Mouse (Mus musculus) embryonic facial prominence, embryonic 12.5 days (tissue): Measurements from ENCODE around the gene Dennd2a. TPM values are rescaled to one million over a fixed set of nuclear protein-coding genes. Genes with fewer than 3 reads are reported as not detected.

Source experiments
- ATAC-seq: fragments of 200-750 bp; cut with Nextera tagmentation; 2 replicates; pipeline ENCODE4 v1.8.0; 2017; ENCODE audit not compliant: insufficient number of reproducible peaks, insufficient read depth, low FRiP score, low TSS enrichment
- H3K27ac ChIP-seq: fragments of 300-500 bp; sonication (generic); 2 replicates; pipeline ENCODE4 v1.5.1; 2016; ENCODE audit warnings: mild to moderate bottlenecking
- H3K27me3 ChIP-seq: fragments of 300-500 bp; sonication (generic); 2 replicates; pipeline ENCODE4 v1.6.1; 2016; ENCODE audit warnings: mild to moderate bottlenecking, moderate library complexity
- H3K36me3 ChIP-seq: fragments of 300-500 bp; sonication (generic); 2 replicates; pipeline ENCODE4 v1.6.1; 2016; ENCODE audit warnings: mild to moderate bottlenecking
- H3K4me1 ChIP-seq: fragments of 300-500 bp; sonication (generic); 2 replicates; pipeline ENCODE4 v1.6.1; 2016
- H3K4me2 ChIP-seq: fragments of 300-500 bp; sonication (generic); replicated peaks from 2 replicates; pipeline ENCODE4 v1.6.1; 2016; ENCODE audit warnings: mild to moderate bottlenecking, moderate library complexity
- H3K4me3 ChIP-seq: fragments of 300-500 bp; sonication (generic); 2 replicates; pipeline ENCODE4 v1.5.1; 2016; ENCODE audit warnings: mild to moderate bottlenecking
- H3K9ac ChIP-seq: fragments of 300-500 bp; sonication (generic); 2 replicates; pipeline ENCODE4 v1.6.1; 2016; ENCODE audit warnings: mild to moderate bottlenecking, moderate library complexity
- H3K9me3 ChIP-seq: fragments of 300-500 bp; sonication (generic); 2 replicates; pipeline ENCODE4 v1.6.1; 2016; ENCODE audit warnings: mild to moderate bottlenecking, moderate library complexity
- WGBS: fragments of 180-500 bp; shearing (Covaris S2); methylation state at CpG from one replicate; pipeline ENCODE4 v1.1.7; 2016; 5-methylcytosine and 5-hydroxymethylcytosine counted together
- polyA plus RNA-seq: library from polyadenylated mRNA; unstranded; fragments of >200 nt; fragmentation: Nextera tagmentation; extraction: Ambion mirVana; gene quantifications from 2 replicates; pipeline ENCODE4 v1.2.1, GENCODE M21; 2016

Dennd2a gene
- 36.1 and 37.7 TPM in 2 replicates for polyA plus RNA-seq

DNA sequence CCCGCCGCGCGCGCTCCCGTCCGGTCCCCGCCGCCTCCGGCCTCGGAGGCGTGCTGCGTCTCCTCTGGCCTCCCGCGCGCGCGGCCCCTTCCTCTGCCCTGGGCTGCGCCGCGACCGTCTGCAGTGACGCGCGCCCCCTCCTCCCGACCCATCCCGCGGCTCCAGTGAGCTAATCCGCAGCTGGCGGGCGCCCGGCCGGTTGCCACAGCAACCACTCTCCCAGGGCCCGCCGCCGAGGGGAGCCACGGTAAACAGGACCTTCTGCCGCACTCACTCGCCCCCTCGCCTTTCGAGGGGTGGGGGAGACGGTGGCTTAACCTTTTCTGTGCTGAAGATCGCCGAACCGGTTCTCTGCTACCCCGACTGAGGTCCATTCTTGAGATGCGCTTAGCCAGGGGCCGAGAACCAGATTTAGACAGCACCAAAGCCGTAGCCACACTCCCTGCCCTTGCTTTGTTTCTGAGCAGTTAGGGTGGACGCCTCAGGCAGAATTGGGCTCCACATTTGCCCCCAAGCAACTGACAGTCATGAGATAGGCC, at the start of gene Dennd2a:
TSS of gene Dennd2a (minus strand) at position 145 of the 539 bp plus-strand sequence.
- H3K27ac ChIP-seq: peak within 1 kb of the TSS; percentile 95
- peak within 1 kb of the TSS; percentile 89 for H3K4me3 ChIP-seq
- peaks cover 29% of the 10 kb centered on the region for H3K4me1 ChIP-seq
- peak within 1 kb of the TSS; percentile 96 for H3K9ac ChIP-seq
- peak within 1 kb of the TSS; percentile 74 for H3K4me2 ChIP-seq
- ATAC-seq: peak; percentile 92
- H3K27me3 ChIP-seq: no peaks in the 10 kb centered on the region
- H3K36me3 ChIP-seq: no peaks in the 10 kb centered on the region; the same call in 1 of the 2 replicates
- under 1% methylated on average over 44 of the region's 50 CpGs for WGBS
- H3K9me3 ChIP-seq: no peaks in the 10 kb centered on the region

DNA sequence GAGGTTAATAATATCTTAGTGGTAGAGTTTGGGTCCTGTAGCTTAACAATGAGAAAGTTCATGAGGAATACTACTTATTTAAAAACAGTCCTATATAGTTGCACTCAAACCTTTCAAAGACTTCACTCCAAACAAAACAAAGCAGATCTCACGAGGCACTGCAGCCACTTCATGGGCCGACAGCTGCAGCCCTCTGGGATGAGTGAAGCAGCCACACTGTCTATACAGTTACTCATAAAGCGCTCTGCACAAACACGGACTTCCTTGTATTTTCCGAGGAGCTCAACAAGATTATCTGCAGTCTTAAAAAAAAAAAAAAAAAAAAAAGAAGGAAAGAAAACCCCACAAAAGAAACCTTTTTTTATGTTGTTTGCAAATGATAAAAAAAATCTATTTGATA, 49.7 kb upstream of the Dennd2a start:
- Histone ChIP-seq H3K4me1 (no peaks in the 10 kb centered on the region), H3K27ac (no peak overlapping the region), H3K4me3 (no peak overlapping the region), H3K9ac (no peak overlapping the region), H3K9me3 (no peaks in the 10 kb centered on the region), H3K36me3 (peaks cover 5% of the 10 kb centered on the region), H3K4me2 (no peak overlapping the region), H3K27me3 (no peaks in the 10 kb centered on the region)
- 73% methylated on average over 5 of the region's 5 CpGs for WGBS
- no peak for ATAC-seq

DNA sequence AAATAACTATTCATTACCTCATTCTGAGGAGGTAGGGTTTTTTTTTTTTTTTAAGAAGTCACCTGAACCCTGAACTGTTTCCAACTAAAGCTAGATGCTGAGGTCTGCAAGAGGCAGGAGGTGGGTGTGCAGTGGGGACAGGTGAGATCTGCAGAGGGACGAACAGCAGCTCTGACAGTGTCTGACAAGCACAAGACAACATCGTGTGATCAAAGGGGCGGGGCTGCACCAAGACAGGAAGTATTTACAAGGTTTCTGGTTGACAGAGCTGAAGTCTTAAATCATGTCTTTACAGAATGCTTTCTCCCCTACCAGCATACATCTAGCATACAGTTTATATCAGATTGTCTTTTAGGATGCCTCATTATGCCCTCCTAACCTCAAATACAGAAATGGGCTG, 49.2 kb upstream of the Dennd2a start:
- Histone ChIP-seq H3K4me3 (no peak overlapping the region), H3K27me3 (no peaks in the 10 kb centered on the region), H3K27ac (no peak overlapping the region), H3K9me3 (no peaks in the 10 kb centered on the region), H3K36me3 (peaks cover 11% of the 10 kb centered on the region), H3K4me1 (no peaks in the 10 kb centered on the region), H3K9ac (no peak overlapping the region), H3K4me2 (no peak overlapping the region)
- ATAC-seq: no peak
- WGBS: 70% methylated on average over 3 of the region's 3 CpGs

DNA sequence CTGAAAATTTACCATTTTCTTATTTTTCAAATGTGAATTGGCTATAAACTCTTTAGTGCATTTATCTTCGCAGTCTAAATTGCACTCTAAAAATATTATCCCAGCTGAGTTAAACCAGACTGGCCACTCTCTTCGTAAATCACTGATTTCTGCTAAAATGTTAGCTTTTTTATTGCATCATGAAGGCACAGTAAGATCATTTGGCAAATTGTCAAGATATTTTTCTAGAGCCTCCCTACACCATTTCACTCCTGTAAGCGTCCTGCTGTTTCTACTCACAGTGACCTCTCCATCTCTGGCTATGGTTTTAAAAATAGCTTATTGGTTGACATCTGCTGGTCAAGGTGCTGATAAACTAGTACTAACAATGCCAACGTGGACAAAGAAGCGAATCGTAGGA, 48.4 kb upstream of the Dennd2a start:
- H3K9me3 ChIP-seq: no peaks in the 10 kb centered on the region
- 94% methylated on average over 6 of the region's 6 CpGs for WGBS

DNA sequence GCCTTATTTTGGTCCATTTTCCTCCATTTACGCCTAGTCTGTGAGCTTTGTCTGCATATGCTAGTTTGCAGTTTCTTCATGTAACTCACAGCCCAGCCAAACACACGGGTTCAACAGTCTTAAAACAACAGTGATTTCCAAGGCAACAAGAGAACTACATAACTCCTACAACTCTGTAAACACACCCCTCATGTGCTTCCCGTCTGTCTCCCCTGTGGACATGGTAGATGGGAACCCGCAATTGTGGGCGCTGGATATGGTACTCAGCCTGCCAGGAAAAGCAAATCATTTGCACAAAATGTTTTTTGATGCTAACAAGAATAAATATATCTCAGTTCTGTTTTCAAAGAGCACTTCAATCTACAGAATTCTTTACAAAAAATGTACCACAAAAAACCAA, 46.9 kb upstream of the Dennd2a start:
- no peak for ATAC-seq
- Histone ChIP-seq H3K36me3 (peaks cover 21% of the 10 kb centered on the region), H3K4me2 (no peak overlapping the region), H3K27me3 (no peaks in the 10 kb centered on the region), H3K4me3 (no peak overlapping the region), H3K4me1 (no peaks in the 10 kb centered on the region), H3K9me3 (no peaks in the 10 kb centered on the region), H3K9ac (no peak overlapping the region), H3K27ac (no peak overlapping the region)
- 79% methylated on average over 5 of the region's 5 CpGs for WGBS

More for the DNA sequence above, 48.4 kb upstream of the Dennd2a start:
- Histone ChIP-seq H3K4me2 (no peak overlapping the region), H3K27ac (no peak overlapping the region), H3K36me3 (peaks cover 12% of the 10 kb centered on the region), H3K4me1 (no peaks in the 10 kb centered on the region), H3K9ac (no peak overlapping the region), H3K27me3 (no peaks in the 10 kb centered on the region), H3K4me3 (no peak overlapping the region)
- ATAC-seq: no peak

DNA sequence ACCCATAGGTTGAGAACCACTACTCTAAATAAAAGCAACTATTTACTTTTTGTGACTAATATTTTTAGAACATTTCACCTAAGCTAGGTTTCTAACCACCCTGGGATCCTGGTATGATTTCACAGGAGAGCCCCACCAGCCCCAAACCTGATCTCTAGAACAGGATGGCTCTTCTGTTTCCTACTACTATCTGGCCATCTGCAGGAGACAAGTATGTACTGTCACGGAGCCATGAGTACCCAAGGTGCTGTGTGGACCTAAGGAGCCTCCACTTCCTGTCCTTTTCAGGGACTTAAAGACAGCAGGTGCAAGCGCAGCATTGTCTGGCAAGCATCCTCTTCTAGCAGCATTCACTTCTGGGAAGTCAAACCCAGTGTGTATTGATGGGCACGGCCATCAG, 44.2 kb upstream of the Dennd2a start:
- Histone ChIP-seq H3K4me1 (no peaks in the 10 kb centered on the region), H3K27me3 (no peaks in the 10 kb centered on the region), H3K36me3 (peaks cover 41% of the 10 kb centered on the region), H3K9ac (no peak overlapping the region), H3K27ac (no peak overlapping the region), H3K9me3 (no peaks in the 10 kb centered on the region), H3K4me2 (no peak overlapping the region), H3K4me3 (no peak overlapping the region)
- 86% methylated on average over 3 of the region's 3 CpGs for WGBS
- no peak for ATAC-seq

DNA sequence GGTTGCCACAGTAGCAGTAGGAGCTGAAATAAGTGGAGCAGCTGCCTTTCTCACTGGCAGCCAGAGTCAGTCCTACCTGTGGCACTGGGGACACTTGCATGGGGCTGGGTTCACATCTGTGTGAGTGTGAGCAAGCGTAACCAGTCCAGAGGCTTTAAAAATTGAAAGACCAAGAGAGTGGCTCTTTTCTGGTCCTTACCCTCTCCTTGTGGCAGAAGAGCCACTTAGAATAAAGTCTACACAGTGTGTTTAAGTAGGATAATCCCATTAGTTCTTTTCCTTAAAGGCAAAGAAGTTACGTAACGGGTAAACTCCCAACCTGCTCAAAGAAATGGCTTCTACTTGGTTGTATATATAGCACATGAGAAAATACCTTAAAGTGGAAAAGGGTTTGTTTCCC, 43.2 kb upstream of the Dennd2a start:
- Histone ChIP-seq H3K9ac (no peak overlapping the region), H3K36me3 (peaks cover 41% of the 10 kb centered on the region)
- 93% methylated on average over 3 of the region's 3 CpGs for WGBS

DNA sequence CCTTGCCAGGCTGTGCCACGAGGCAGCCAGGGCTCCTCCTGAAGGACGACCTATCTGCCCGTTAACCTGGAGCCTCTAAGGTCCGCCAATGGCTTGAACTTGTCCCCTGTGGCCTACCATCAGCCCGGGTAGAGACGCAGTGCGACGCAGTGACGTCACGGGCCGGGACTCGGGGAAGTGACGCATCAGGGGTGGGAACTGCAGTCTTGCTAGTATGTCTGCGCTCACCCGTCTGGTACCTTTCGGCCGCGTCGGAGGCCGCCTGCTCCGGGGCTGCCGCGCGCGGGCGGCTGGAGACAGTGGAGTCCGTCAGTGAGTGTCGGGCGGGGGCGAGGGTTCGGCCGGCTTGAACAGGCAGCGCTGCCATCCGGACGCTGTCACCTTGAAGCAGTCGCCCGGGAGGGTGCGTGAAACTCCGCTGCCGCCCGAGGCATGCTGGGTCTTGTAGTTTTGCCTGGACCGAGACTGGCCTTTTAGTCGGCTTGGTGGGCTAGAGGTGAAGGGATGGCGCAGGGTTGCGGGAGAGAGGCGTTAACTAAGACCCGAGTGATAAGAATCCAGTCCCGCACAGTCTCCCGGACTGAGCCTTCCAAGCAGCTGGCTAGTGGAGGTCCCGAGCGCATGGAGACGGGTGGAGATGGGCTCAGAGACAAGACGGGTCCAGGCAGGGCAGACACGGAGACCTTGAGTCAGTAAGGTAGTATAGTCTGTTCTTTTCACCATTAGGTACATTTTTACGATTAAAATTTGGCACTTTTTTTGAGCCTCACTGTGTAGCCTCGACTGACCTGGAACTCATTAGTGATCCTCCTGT, 34.9 kb upstream of the Dennd2a start, which contains the start of gene Ndufb2:
TSS of gene Ndufb2 (plus strand) at position 174 of the 814 bp plus-strand sequence.
- H3K4me2 ChIP-seq: peak within 1 kb of the TSS; percentile 60
- H3K27me3 ChIP-seq: no peaks in the 10 kb centered on the region
- H3K27ac ChIP-seq: peak within 1 kb of the TSS; percentile 88
- no peaks in the 10 kb centered on the region for H3K9me3 ChIP-seq
- H3K36me3 ChIP-seq: peaks cover 20% of the 10 kb centered on the region
- peak within 1 kb of the TSS; percentile 69 for H3K9ac ChIP-seq
- H3K4me3 ChIP-seq: peak within 1 kb of the TSS; percentile 77
- peak; percentile 96 for ATAC-seq
- peaks cover 4% of the 10 kb centered on the region; the same call in 1 of the 2 replicates for H3K4me1 ChIP-seq
- under 1% methylated on average over 56 of the region's 56 CpGs for WGBS

More for the DNA sequence above, 43.2 kb upstream of the Dennd2a start:
- no peaks in the 10 kb centered on the region for H3K9me3 ChIP-seq
- no peak overlapping the region for H3K4me3 ChIP-seq
- no peak overlapping the region for H3K27ac ChIP-seq
- H3K27me3 ChIP-seq: no peaks in the 10 kb centered on the region
- H3K4me2 ChIP-seq: no peak overlapping the region
- H3K4me1 ChIP-seq: no peaks in the 10 kb centered on the region
- no peak for ATAC-seq

DNA sequence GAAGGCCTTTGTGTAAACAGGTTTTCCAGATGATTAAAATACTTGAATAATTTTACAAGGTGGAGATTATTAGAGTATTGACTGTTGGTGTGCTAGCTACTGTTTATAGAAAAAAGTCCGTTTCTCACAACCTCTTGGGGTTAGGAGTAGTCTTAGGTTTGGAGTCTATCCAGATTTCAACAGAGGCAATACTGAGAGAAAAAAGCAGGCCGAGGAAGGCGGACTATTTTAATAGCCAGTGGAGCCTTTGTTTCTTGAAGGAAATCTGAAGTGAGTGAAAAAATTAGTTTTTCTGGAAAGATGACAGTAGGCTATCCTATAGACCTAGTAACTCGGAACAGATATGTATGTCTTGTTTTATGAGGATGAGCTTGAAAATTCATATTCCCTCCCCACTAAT, 33.8 kb upstream of the Dennd2a start:
- WGBS: 95% methylated on average over 4 of the region's 4 CpGs
- Histone ChIP-seq H3K27me3 (no peaks in the 10 kb centered on the region), H3K9me3 (no peaks in the 10 kb centered on the region), H3K4me3 (no peak overlapping the region), H3K36me3 (peaks cover 27% of the 10 kb centered on the region), H3K4me2 (no peak overlapping the region; the same call in 1 of the 2 replicates), H3K4me1 (peaks cover 4% of the 10 kb centered on the region; the same call in 1 of the 2 replicates), H3K27ac (no peak overlapping the region), H3K9ac (no peak overlapping the region)
- no peak for ATAC-seq

DNA sequence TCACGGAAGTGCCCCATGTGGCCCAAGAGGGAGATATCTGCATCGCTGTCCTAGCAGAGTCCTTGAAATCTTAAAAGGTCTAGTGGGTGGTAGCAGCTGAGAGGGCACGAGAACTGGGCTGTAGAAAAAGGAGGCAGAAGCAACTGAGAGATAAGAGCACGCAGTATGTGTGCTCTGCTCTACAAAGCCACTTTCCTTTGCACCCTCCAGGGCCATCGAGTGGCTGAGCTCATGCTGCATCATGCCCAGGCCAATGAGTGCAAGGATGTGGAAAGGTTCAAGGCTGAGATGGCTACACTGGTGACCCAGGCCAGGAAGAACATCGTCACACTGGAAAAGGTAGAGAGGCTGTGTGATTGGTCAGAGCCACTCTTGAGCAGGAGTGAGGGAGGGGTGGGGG, 27.9 kb upstream of the Dennd2a start, which contains the start of gene Gm42420:
TSS of gene Gm42420 (plus strand) at position 237 of the 400 bp plus-strand sequence.
- H3K9me3 ChIP-seq: no peaks in the 10 kb centered on the region
- 91% methylated on average over 6 of the region's 6 CpGs for WGBS
- H3K4me3 ChIP-seq: no peak within 1 kb of the TSS
- H3K4me2 ChIP-seq: no peak within 1 kb of the TSS
- H3K27ac ChIP-seq: no peak within 1 kb of the TSS
- no peak for ATAC-seq
- H3K4me1 ChIP-seq: no peaks in the 10 kb centered on the region
- H3K36me3 ChIP-seq: peaks cover 64% of the 10 kb centered on the region
- H3K27me3 ChIP-seq: no peaks in the 10 kb centered on the region
- no peak within 1 kb of the TSS for H3K9ac ChIP-seq

DNA sequence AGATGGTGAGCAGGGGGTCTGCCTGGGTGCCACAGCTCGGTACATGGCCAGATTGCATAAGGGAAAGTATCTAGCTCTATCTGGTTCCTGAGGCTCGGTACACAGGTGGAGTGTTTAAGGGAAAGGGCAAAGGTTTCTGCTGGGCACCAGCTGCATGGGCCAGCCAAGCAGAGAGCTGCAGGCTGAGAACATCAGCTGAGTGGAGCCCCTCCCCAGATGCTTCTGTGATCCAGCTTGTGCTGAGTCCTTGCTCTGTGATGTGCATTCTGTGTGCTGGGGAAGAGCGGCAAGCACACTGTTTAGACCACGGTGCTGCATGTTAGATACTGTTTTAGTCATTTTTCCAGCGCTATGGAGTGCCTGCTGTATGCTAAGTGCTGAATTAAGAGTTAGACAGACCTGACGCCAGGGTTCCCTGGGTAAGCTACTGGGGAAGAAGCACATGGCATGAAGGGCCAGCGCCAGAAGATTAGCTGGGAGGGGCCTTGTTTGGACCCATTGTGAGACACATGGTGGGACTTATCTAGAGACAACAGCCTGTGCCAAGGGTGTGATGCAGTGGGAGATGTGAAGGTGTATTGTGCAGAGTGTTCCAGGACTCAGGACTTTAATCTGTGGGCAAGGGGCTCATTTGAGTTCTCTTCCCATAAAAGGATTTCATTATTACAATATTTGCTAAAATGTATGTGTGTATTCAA, 23.6 kb upstream of the Dennd2a start:
- Histone ChIP-seq H3K36me3 (peaks cover 70% of the 10 kb centered on the region), H3K4me1 (no peaks in the 10 kb centered on the region), H3K4me3 (no peak overlapping the region), H3K9me3 (no peaks in the 10 kb centered on the region), H3K9ac (no peak overlapping the region), H3K27me3 (no peaks in the 10 kb centered on the region), H3K4me2 (no peak overlapping the region), H3K27ac (no peak overlapping the region)
- no peak for ATAC-seq
- 79% methylated on average over 7 of the region's 7 CpGs for WGBS
